In genomic region chr5:135550910-135551309, GRCm38 (mm10) we compare ENCODE assay signal across 10 mouse cellular contexts. TPM values are rescaled to one million over a fixed set of nuclear protein-coding genes. Genes with fewer than 3 reads are reported as not detected.
A peak's percentile ranks its signal among the peaks of the same experiment; 100 is the strongest.
DNase-seq lines count a peak whose midpoint lies in the region; ATAC-seq and TF ChIP-seq lines count a peak whose summit lies in the region.
"Had no signal": no experiment of that assay in that cellular context is flagged by ENCODE, and none has a peak within 500 bp of the region (broad histone marks: within the 10 kb centered on the region; RNA-seq: fewer than 3 reads in every experiment).

No protein-coding gene starts in this region.

- H3K36me3 ChIP-seq in kidney, postnatal 0 days (ENCODE audit: insufficient read depth, low read length): no peaks in the 10 kb centered on the region
- no peaks in the 10 kb centered on the region for H3K36me3 ChIP-seq in embryonic facial prominence, embryonic 14.5 days (ENCODE audit: control insufficient read depth, insufficient read depth, low read length)
- H3K36me3 ChIP-seq: embryonic facial prominence, embryonic 13.5 days had no signal

- TF ChIP-seq CTCF in kidney, postnatal 0 days (IDR thresholded peaks at IDR 0.05; ENCODE audit: low read depth): peak; percentile 67

- no peaks in the 10 kb centered on the region for H3K4me1 ChIP-seq in kidney, postnatal 0 days (replicated peaks; ENCODE audit: insufficient read depth, low read length)
- peaks cover under 1% of the 10 kb centered on the region; the same call in 1 of the 2 replicates for H3K4me1 ChIP-seq in embryonic facial prominence, embryonic 14.5 days (ENCODE audit: control insufficient read depth, insufficient read depth, low read length)

- H3K27me3 ChIP-seq in kidney, postnatal 0 days (ENCODE audit: insufficient read depth, low read length): no peaks in the 10 kb centered on the region
- H3K27me3 ChIP-seq in embryonic facial prominence, embryonic 14.5 days (replicated peaks; ENCODE audit: control insufficient read depth, insufficient read depth, low read length): no peaks in the 10 kb centered on the region
- H3K27me3 ChIP-seq: embryonic facial prominence, embryonic 13.5 days had no signal

- H3K27ac ChIP-seq in kidney, postnatal 0 days: no peak overlapping the region
- H3K27ac ChIP-seq in embryonic facial prominence, embryonic 14.5 days (replicated peaks; ENCODE audit: low read depth, low read length): no peak overlapping the region
- H3K27ac ChIP-seq: embryonic facial prominence, embryonic 13.5 days had no signal

- no peak overlapping the region for H3K4me3 ChIP-seq in kidney, postnatal 0 days (replicated peaks; ENCODE audit: low read depth, low read length)
- no peak overlapping the region for H3K4me3 ChIP-seq in embryonic facial prominence, embryonic 14.5 days (ENCODE audit: low read depth, low read length)
- H3K4me3 ChIP-seq: embryonic facial prominence, embryonic 13.5 days had no signal

- no peaks in the 10 kb centered on the region for H3K9me3 ChIP-seq in kidney, postnatal 0 days (replicated peaks; ENCODE audit: low read length)
- H3K9me3 ChIP-seq in embryonic facial prominence, embryonic 14.5 days (ENCODE audit: control insufficient read depth, low read length): no peaks in the 10 kb centered on the region
- H3K9me3 ChIP-seq: embryonic facial prominence, embryonic 13.5 days had no signal

- DNase-seq in kidney, postnatal 0 days (ENCODE audit: low spot score): no peak
- no peak for DNase-seq in kidney, postnatal 10 days
- DNase-seq in 416B (ENCODE audit: low read depth): peak; percentile 78
- peak; percentile 24 for DNase-seq in CD4-positive helper T cell, adult 2 months (ENCODE audit: low read depth, low spot score)
- DNase-seq in embryonic facial prominence, embryonic 14.5 days (ENCODE audit: low spot score): peak; percentile 42
- DNase-seq in frontal cortex, postnatal 14 days (ENCODE audit: low spot score in 2 of 2): no peak
- no peak for DNase-seq in urinary bladder, postnatal 4 days (ENCODE audit: low spot score in 2 of 2)
- no peak for DNase-seq in thymus, postnatal 25 days

- H3K9ac ChIP-seq in kidney, postnatal 0 days (ENCODE audit: low read depth, low read length): no peak overlapping the region
- H3K9ac ChIP-seq in embryonic facial prominence, embryonic 14.5 days (ENCODE audit: low read depth, low read length): no peak overlapping the region
- H3K9ac ChIP-seq: embryonic facial prominence, embryonic 13.5 days had no signal

- 39% methylated on average over 3 of the region's 3 CpGs for WGBS in kidney, postnatal 0 days
- WGBS in embryonic facial prominence, embryonic 14.5 days: 32% methylated on average over 3 of the region's 3 CpGs

- no peak overlapping the region for H3K4me2 ChIP-seq in kidney, postnatal 0 days (ENCODE audit: low read length)
- no peak overlapping the region for H3K4me2 ChIP-seq in embryonic facial prominence, embryonic 14.5 days (ENCODE audit: low read depth, low read length)
- H3K4me2 ChIP-seq: embryonic facial prominence, embryonic 13.5 days had no signal

- ATAC-seq in kidney, postnatal 0 days (replicated peaks; ENCODE audit: low FRiP score, low read depth): no peak
- no peak for ATAC-seq in embryonic facial prominence, embryonic 14.5 days (ENCODE audit: low read depth)

RNA-seq across cellular contexts. Expression of gene Hip1, which starts 6.0 kb away (rescaled TPM):
- 23.0 TPM in 2 replicates for polyA plus RNA-seq in kidney, postnatal 0 days (2015; fragmentation: Nextera tagmentation; extraction: Ambion mirVana)
- polyA plus RNA-seq in embryonic facial prominence, embryonic 14.5 days (2014; fragmentation: Nextera tagmentation; extraction: Ambion mirVana): 45.6 and 47.1 TPM in 2 replicates

RNA-seq across cellular contexts. Expression of gene Ccl26, which starts 12.5 kb away (rescaled TPM):
- polyA plus RNA-seq in kidney, postnatal 0 days (2015; fragmentation: Nextera tagmentation; extraction: Ambion mirVana): not detected in 2 replicates
- polyA plus RNA-seq in embryonic facial prominence, embryonic 14.5 days (2014; fragmentation: Nextera tagmentation; extraction: Ambion mirVana): not detected in 2 replicates
- polyA plus RNA-seq: embryonic facial prominence, embryonic 13.5 days; testis, adult 2 months had no signal

RNA-seq across cellular contexts. Expression of gene Ccl24, which starts 21.9 kb away (rescaled TPM):
- 0.89 and 1.1 TPM in 2 replicates for polyA plus RNA-seq in kidney, postnatal 0 days (2015; fragmentation: Nextera tagmentation; extraction: Ambion mirVana)
- polyA plus RNA-seq in embryonic facial prominence, embryonic 14.5 days (2014; fragmentation: Nextera tagmentation; extraction: Ambion mirVana): 3.3 and 3.5 TPM in 2 replicates

Comparison
In these comparisons a context has a peak if more than half of its experiments do, and no peak if none do; other contexts are left out.
1. DNase-seq: peak in 416B (single experiment), CD4-positive helper T cell, adult 2 months (single experiment) and embryonic facial prominence, embryonic 14.5 days (single experiment); none in kidney, postnatal 0 days (single experiment), kidney, postnatal 10 days (single experiment), frontal cortex, postnatal 14 days (0 of 2), urinary bladder, postnatal 4 days (0 of 2) and thymus, postnatal 25 days (single experiment).